Mouse (Mus musculus) heart, adult 2 months (tissue): ENCODE results near the gene Rpl18. TPM values are rescaled to one million over a fixed set of nuclear protein-coding genes. Genes with fewer than 3 reads are reported as not detected.

Experiments used
- DNase-seq, 2 experiments: peaks; one replicate each; pipeline ENCODE4 v3.0.0; 2021
- H3K27ac ChIP-seq: fragments of 200-600 bp; 2 replicates; pipeline ENCODE4 v1.8.1; 2022
- H3K27me3 ChIP-seq: fragments of 200-500 bp; 2 replicates; pipeline ENCODE4 v1.6.1; 2012; ENCODE audit warnings: mild to moderate bottlenecking, low read length, inconsistent platforms, mixed read lengths; ENCODE audit not compliant: control insufficient read depth, insufficient read depth
- H3K36me3 ChIP-seq: fragments of 200-500 bp; 2 replicates; pipeline ENCODE4 v1.6.1; 2012; ENCODE audit warnings: low read length, inconsistent platforms; ENCODE audit not compliant: control insufficient read depth, insufficient read depth
- H3K4me1 ChIP-seq: fragments of 200-500 bp; 2 replicates; pipeline ENCODE4 v1.6.1; 2011; ENCODE audit warnings: low read length; ENCODE audit not compliant: control insufficient read depth, insufficient read depth
- H3K4me3 ChIP-seq: fragments of 200-600 bp; 2 replicates; pipeline ENCODE4 v1.8.1; 2022
- H3K79me2 ChIP-seq: fragments of 200-500 bp; replicated peaks from 2 replicates; pipeline ENCODE4 v1.6.1; 2012; ENCODE audit warnings: mild to moderate bottlenecking, inconsistent platforms, low read length, moderate library complexity, mixed read lengths; ENCODE audit not compliant: control insufficient read depth, insufficient read depth
- H3K9ac ChIP-seq: fragments of 200-500 bp; 2 replicates; pipeline ENCODE4 v1.6.1; 2012; ENCODE audit warnings: low read depth, mild to moderate bottlenecking, control low read depth, inconsistent platforms, low read length, mixed read lengths
- CTCF ChIP-seq: fragments of 200-600 bp; IDR thresholded peaks from 2 replicates; pipeline ENCODE4 v1.8.1; 2022; ENCODE audit warnings: antibody characterized with exemption, mild to moderate bottlenecking, moderate library complexity
- EP300 ChIP-seq: fragments of 200-500 bp; IDR thresholded peaks from 2 replicates; pipeline ENCODE4 v1.6.1; 2011; ENCODE audit warnings: low read depth, low read length, control low read depth; ENCODE audit not compliant: insufficient read depth
- POLR2A ChIP-seq: fragments of 200-500 bp; IDR thresholded peaks from 2 replicates; pipeline ENCODE4 v1.6.1; 2011; ENCODE audit warnings: mild to moderate bottlenecking, low read depth, low read length, control low read depth; ENCODE audit not compliant: insufficient read depth
- WGBS: fragments of 180-500 bp; shearing (Covaris S2); methylation state at CpG from one replicate; pipeline ENCODE4 v1.1.7; 2018; 5-methylcytosine and 5-hydroxymethylcytosine counted together
- intact Hi-C: fragments of 180-260 bp; cut with DNase I; formaldehyde crosslinking; loops from one replicate; pipeline ENCODE4 v1.15.1; 2025
- long read RNA-seq: library from polyadenylated mRNA; stranded (forward); transcript quantifications from one replicate; pipeline ENCODE4 v2.0.0, GENCODE M21; 2021
- polyA plus RNA-seq: library from polyadenylated mRNA; depleted of rRNA; stranded (reverse); fragments of >200 nt; gene quantifications from 2 replicates; pipeline ENCODE4 v1.2.3, GENCODE M21; 2012; rRNA removed
- total RNA-seq, 2 experiments: library from RNA; stranded (reverse); gene quantifications; 2 replicates each; pipeline ENCODE4 v1.2.3; 2021

Rpl18 gene
- 100 to 1,000 TPM; 496 to 617 TPM for total RNA-seq
- 580 and 697 TPM in 2 replicates for polyA plus RNA-seq
- long read RNA-seq, transcript Rpl18-201 (6 exons, 679 nt), result major isoform, 60 of 70 reads
- long read RNA-seq, partial matches to known transcripts, result 5 of 70 reads
- long read RNA-seq, other reads (novel, unspliced or antisense), result 0 of 70 reads

DNA sequence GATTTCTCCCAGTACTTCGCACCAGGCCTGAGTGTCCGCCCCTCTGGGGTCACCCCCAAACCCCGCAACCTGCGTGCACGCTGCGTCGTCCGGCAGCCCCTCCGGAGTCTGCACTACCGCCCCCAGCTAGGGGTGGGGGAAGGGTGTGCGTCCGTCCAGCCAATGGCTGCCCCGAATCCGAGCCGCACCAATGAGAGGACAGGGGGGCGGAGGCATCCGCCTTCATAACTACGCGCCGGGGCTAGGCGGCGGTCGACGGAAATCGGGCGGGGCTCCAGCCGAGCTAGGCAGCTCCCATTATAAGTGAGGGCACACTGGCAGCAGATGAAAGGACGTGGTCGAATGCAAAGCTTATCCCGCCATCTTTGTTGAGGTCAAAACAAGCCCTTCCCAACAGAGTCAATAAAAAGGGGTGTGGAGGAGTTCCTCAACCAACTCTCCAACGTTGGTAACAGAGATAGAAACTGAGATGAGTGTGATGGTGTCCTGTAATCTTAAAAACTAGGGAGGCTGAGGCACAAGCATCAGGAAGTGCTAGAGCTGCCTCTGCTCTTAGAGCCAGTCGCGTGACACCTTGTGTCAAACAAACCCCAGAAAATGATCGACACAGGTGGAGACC is at the start of gene Rpl18:
Rpl18 (plus strand) TSS at position 368 of the 619 bp plus-strand sequence.
- no peaks in the 10 kb centered on the region; the same call in 1 of the 2 replicates for H3K79me2 ChIP-seq
- TF ChIP-seq EP300 (no peak), POLR2A (peak; percentile 71)
- H3K4me3 ChIP-seq, result peak within 1 kb of the TSS; percentile 92
- DNase-seq, result peak; percentile 96 to 99
- peak within 1 kb of the TSS; percentile 84 for H3K9ac ChIP-seq
- H3K4me1 ChIP-seq, result peaks cover 12% of the 10 kb centered on the region
- H3K36me3 ChIP-seq, result peaks cover 6% of the 10 kb centered on the region
- 6% methylated on average over 34 of the region's 34 CpGs for WGBS
- peak within 1 kb of the TSS; percentile 78 for H3K27ac ChIP-seq
- intact Hi-C loops, result loop anchor here (5.0 to 10.0 kb wide), 2 partner anchors 207 to 970 kb away; partner anchors contain the start of genes Ccdc114, Emp3 and Vrk3
- H3K27me3 ChIP-seq, result no peaks in the 10 kb centered on the region

DNA sequence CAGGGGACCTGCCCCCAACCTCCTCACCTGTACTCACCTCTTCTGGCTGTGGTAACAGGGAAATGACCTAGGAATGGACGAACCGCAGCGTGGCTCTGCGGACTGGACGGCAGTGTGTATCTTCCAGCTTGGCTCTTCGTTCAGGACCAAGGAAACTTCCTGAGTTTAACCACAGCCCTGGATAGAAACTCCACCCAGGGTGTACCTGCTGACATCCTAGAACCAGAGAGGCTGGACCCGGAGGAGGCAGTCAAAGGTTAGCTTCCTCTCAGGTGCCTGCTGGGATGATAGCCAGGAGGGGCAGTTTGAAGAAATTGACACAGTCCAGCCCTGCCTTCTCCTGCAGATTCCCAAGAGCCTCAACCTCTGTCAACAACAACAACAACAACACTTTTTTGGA is 49.1 kb upstream of the Rpl18 start, which contains the start of gene Fut2:
Fut2 (minus strand) TSS at position 234 of the 400 bp plus-strand sequence.
- no peak within 1 kb of the TSS for H3K4me3 ChIP-seq
- WGBS, result 80% methylated on average over 7 of the region's 7 CpGs
- H3K4me1 ChIP-seq, result no peaks in the 10 kb centered on the region
- no peak for DNase-seq
- no peaks in the 10 kb centered on the region for H3K27me3 ChIP-seq
- H3K36me3 ChIP-seq, result no peaks in the 10 kb centered on the region
- no peak within 1 kb of the TSS for H3K27ac ChIP-seq
- intact Hi-C loops, result no loop called here
- H3K9ac ChIP-seq, result no peak within 1 kb of the TSS
- H3K79me2 ChIP-seq, result no peaks in the 10 kb centered on the region
- no peak for TF ChIP-seq EP300

DNA sequence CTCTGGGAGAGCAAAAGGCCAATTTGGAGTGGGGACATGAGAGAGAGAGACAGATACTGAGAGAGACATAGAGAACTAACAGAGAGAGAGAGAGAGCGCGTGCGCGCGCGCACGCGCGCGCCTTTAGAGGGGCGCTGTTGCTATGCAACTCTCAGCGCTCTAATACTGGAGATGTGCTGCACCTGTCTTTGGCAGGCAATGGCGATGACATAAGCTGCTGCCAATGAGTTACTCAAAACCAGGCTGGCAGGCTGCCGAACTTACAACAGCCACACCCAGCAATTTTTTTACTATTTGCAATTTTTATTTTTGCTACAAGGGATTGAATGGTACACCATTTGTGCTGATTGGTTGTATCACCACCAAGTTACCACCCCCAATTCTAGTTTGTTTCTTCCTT is 47.5 kb upstream of the Rpl18 start:
- Histone ChIP-seq H3K27ac (no peak overlapping the region), H3K9ac (no peak overlapping the region), H3K4me3 (no peak overlapping the region), H3K36me3 (no peaks in the 10 kb centered on the region), H3K27me3 (no peaks in the 10 kb centered on the region), H3K79me2 (no peaks in the 10 kb centered on the region), H3K4me1 (no peaks in the 10 kb centered on the region)
- intact Hi-C loops, result no loop called here
- no peak for DNase-seq
- TF ChIP-seq CTCF, result no peak
- no peak for TF ChIP-seq EP300
- TF ChIP-seq POLR2A, result no peak
- WGBS, result 75% methylated on average over 14 of the region's 14 CpGs

DNA sequence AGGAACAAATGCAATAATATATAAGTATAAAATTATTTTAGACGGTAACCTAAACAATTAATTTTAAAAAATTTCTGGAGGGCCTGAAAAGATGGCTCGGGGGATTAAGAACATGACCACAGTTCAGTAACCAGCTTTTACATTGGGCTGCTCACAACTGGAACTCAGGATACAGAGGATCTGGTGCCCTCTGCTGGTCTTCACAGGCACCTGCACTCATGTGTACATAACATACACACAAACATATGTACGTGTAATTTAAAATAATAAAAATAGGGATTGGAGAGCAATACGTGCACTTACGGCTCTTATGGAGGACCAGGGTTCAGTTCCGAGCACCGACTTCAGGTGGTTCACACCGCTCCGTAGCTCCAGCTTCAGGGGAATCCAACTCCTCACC is 46.3 kb upstream of the Rpl18 start:
- Histone ChIP-seq H3K79me2 (no peaks in the 10 kb centered on the region), H3K27me3 (no peaks in the 10 kb centered on the region), H3K9ac (no peak overlapping the region), H3K4me3 (no peak overlapping the region), H3K4me1 (no peaks in the 10 kb centered on the region), H3K36me3 (no peaks in the 10 kb centered on the region), H3K27ac (no peak overlapping the region)
- 96% methylated on average over 9 of the region's 9 CpGs for WGBS
- no peak for DNase-seq
- intact Hi-C loops, result no loop called here
- TF ChIP-seq CTCF (peak; percentile 59), EP300 (no peak), POLR2A (no peak)

DNA sequence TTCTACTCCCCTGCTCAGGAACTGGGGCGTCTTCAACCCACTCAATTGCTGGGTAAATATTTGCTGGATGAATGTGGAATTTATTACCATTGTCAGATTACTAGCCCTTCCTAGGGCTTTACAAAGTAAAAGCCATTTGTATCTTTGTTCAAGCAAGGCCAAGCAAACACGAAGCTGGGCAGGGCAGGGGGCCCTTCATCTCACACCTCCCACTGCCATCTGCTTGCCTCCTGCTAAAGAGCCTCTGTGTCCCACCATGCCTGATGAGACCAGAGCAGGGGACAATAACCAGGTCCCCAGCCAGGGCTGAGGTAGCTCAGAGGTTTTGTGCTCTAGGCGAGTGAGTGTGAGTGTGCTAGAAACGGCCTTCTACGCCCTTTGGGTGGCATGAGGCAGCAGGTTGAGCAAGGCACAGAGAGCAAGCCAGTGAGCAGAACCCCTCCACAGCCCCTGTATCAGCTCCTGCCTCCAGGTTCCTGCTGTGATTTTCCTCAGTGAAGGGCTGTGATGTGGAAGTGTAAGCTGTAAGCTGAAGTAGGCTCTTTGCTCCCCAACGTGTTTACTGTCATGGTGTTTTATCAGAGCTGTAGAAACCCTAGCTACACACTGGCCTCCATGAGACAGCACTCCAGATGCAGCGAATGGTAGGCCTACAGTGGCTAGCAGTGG is 37.5 kb upstream of the Rpl18 start:
- H3K27ac ChIP-seq, result no peak overlapping the region
- 87% methylated on average over 7 of the region's 7 CpGs for WGBS

DNA sequence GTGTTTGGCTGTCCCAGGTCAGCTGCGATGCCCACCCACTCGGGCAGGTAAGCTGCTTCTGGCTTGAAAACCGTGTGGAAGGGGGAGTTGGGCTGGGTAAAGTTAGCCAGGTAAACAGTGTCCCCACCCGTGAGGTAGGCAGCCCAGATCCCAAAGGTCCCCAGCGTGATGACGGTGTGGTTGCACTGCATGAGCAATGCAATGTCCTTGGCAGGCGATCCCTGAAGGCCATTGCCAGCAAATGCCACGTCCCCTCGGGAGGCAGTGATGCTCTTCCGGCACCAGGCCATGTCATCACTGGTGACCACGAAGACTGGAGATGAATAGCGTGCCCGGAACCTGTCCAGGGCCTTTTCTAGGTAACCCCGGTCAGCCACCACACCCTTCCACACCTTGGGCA is 36.7 kb upstream of the Rpl18 start:
- Histone ChIP-seq H3K27me3 (no peaks in the 10 kb centered on the region), H3K36me3 (no peaks in the 10 kb centered on the region), H3K9ac (no peak overlapping the region), H3K27ac (no peak overlapping the region), H3K4me1 (peaks cover 19% of the 10 kb centered on the region), H3K4me3 (no peak overlapping the region), H3K79me2 (no peaks in the 10 kb centered on the region)
- WGBS, result 91% methylated on average over 14 of the region's 14 CpGs
- no peak for TF ChIP-seq EP300
- TF ChIP-seq CTCF, result no peak
- no peak for TF ChIP-seq POLR2A
- intact Hi-C loops, result no loop called here
- DNase-seq, result no peak

More for the DNA sequence above, 37.5 kb upstream of the Rpl18 start:
- TF ChIP-seq POLR2A, result no peak
- TF ChIP-seq CTCF, result no peak
- Histone ChIP-seq H3K4me1 (peaks cover 19% of the 10 kb centered on the region), H3K4me3 (no peak overlapping the region), H3K27me3 (no peaks in the 10 kb centered on the region), H3K79me2 (no peaks in the 10 kb centered on the region), H3K9ac (no peak overlapping the region), H3K36me3 (no peaks in the 10 kb centered on the region)
- DNase-seq, result no peak
- intact Hi-C loops, result no loop called here
